16 mouse cellular contexts compared by ENCODE assay signal in genomic region chr17:35779466-35780205, GRCm38 (mm10). TPM values are rescaled to one million over a fixed set of nuclear protein-coding genes. Genes with fewer than 3 reads are reported as not detected.
DNase-seq lines count a peak whose midpoint lies in the region; ATAC-seq and TF ChIP-seq lines count a peak whose summit lies in the region.
"Had no signal": no experiment of that assay in that cellular context is flagged by ENCODE, and none has a peak within 500 bp of the region (broad histone marks: within the 10 kb centered on the region; RNA-seq: fewer than 3 reads in every experiment).

No protein-coding gene starts in this region.

- no peak for DNase-seq in intestine, embryonic 14.5 days (ENCODE audit: low spot score)
- no peak for DNase-seq in embryonic facial prominence, embryonic 14.5 days (ENCODE audit: low spot score)
- no peak for DNase-seq in spleen, postnatal 36 days (ENCODE audit: low spot score in 2 of 2)
- DNase-seq in cerebellum, adult 9-11 months: no peak
- DNase-seq in forebrain, postnatal 0 days: no peak
- DNase-seq: adrenal gland, postnatal 36 days; kidney, adult 8-10 months; midbrain, embryonic 14.5 days had no signal

- H3K4me2 ChIP-seq in intestine, embryonic 14.5 days (ENCODE audit: low read length): no peak overlapping the region
- no peak overlapping the region for H3K4me2 ChIP-seq in intestine, postnatal 0 days (replicated peaks; ENCODE audit: low read depth)
- H3K4me2 ChIP-seq in embryonic facial prominence, embryonic 14.5 days (ENCODE audit: low read depth, low read length): no peak overlapping the region
- H3K4me2 ChIP-seq in lung, embryonic 16.5 days (ENCODE audit: low read depth, low read length): no peak overlapping the region
- H3K4me2 ChIP-seq in stomach, embryonic 15.5 days: no peak overlapping the region
- no peak overlapping the region for H3K4me2 ChIP-seq in forebrain, postnatal 0 days (ENCODE audit: low read depth)
- H3K4me2 ChIP-seq: embryonic facial prominence, embryonic 12.5 days; liver, embryonic 11.5 days had no signal

- 59% methylated on average over 10 of the region's 10 CpGs for WGBS in intestine, embryonic 14.5 days
- WGBS in intestine, postnatal 0 days: 57% methylated on average over 10 of the region's 10 CpGs
- WGBS in embryonic facial prominence, embryonic 14.5 days: 56% methylated on average over 10 of the region's 10 CpGs
- WGBS in lung, embryonic 16.5 days: 33% methylated on average over 10 of the region's 10 CpGs
- WGBS in stomach, embryonic 15.5 days: 46% methylated on average over 10 of the region's 10 CpGs
- WGBS in forebrain, postnatal 0 days: 64% methylated on average over 10 of the region's 10 CpGs

- no peak overlapping the region for H3K9ac ChIP-seq in intestine, embryonic 14.5 days (ENCODE audit: low read length)
- no peak overlapping the region for H3K9ac ChIP-seq in intestine, postnatal 0 days (ENCODE audit: low read depth, low read length)
- H3K9ac ChIP-seq in embryonic facial prominence, embryonic 14.5 days (ENCODE audit: low read depth, low read length): 0 out of 2 replicates have a peak overlapping the region, but pooled peaks have one; percentile 14
- peak overlapping the region; percentile 10; the same call in 1 of the 2 replicates for H3K9ac ChIP-seq in lung, embryonic 16.5 days (ENCODE audit: low read length)
- no peak overlapping the region for H3K9ac ChIP-seq in stomach, embryonic 15.5 days
- no peak overlapping the region for H3K9ac ChIP-seq in forebrain, postnatal 0 days
- H3K9ac ChIP-seq: embryonic facial prominence, embryonic 12.5 days had no signal

- no peak overlapping the region for H3K4me3 ChIP-seq in intestine, embryonic 14.5 days (ENCODE audit: low read depth, low read length)
- H3K4me3 ChIP-seq in intestine, postnatal 0 days (ENCODE audit: low read depth, low read length): no peak overlapping the region
- no peak overlapping the region for H3K4me3 ChIP-seq in embryonic facial prominence, embryonic 14.5 days (ENCODE audit: low read depth, low read length)
- H3K4me3 ChIP-seq in lung, embryonic 16.5 days (ENCODE audit: low read length): no peak overlapping the region
- H3K4me3 ChIP-seq in stomach, embryonic 15.5 days (replicated peaks): no peak overlapping the region
- no peak overlapping the region for H3K4me3 ChIP-seq in forebrain, postnatal 0 days (ENCODE audit: low read depth, low read length)
- H3K4me3 ChIP-seq: embryonic facial prominence, embryonic 12.5 days; hindbrain, embryonic 10.5 days; layer of hippocampus, adult 2 months had no signal

- no peaks in the 10 kb centered on the region for H3K27me3 ChIP-seq in intestine, embryonic 14.5 days (replicated peaks; ENCODE audit: control insufficient read depth, insufficient read depth, low read length)
- no peaks in the 10 kb centered on the region for H3K27me3 ChIP-seq in intestine, postnatal 0 days (replicated peaks; ENCODE audit: control insufficient read depth, insufficient read depth, low read length)
- H3K27me3 ChIP-seq in embryonic facial prominence, embryonic 14.5 days (replicated peaks; ENCODE audit: control insufficient read depth, insufficient read depth, low read length): no peaks in the 10 kb centered on the region
- H3K27me3 ChIP-seq in lung, embryonic 16.5 days (ENCODE audit: control insufficient read depth, insufficient read depth, low read depth, low read length): no peaks in the 10 kb centered on the region
- H3K27me3 ChIP-seq in stomach, embryonic 15.5 days (replicated peaks): no peaks in the 10 kb centered on the region
- H3K27me3 ChIP-seq in forebrain, postnatal 0 days (ENCODE audit: insufficient read depth, low read length): no peaks in the 10 kb centered on the region
- H3K27me3 ChIP-seq: embryonic facial prominence, embryonic 12.5 days had no signal

- no peak for ATAC-seq in intestine, embryonic 14.5 days (replicated peaks; ENCODE audit: low FRiP score, low TSS enrichment, low read depth)
- no peak for ATAC-seq in intestine, postnatal 0 days
- no peak for ATAC-seq in embryonic facial prominence, embryonic 14.5 days (ENCODE audit: low read depth)
- ATAC-seq in lung, embryonic 16.5 days (ENCODE audit: low read depth): peak; percentile 43; the same call in 1 of the 2 replicates
- ATAC-seq in stomach, embryonic 15.5 days (ENCODE audit: insufficient read depth, low FRiP score, low read depth): no peak
- ATAC-seq in forebrain, postnatal 0 days: no peak
- ATAC-seq: forebrain, embryonic 16.5 days had no signal

- H3K9me3 ChIP-seq in intestine, embryonic 14.5 days (ENCODE audit: control insufficient read depth, low read length): no peaks in the 10 kb centered on the region
- H3K9me3 ChIP-seq in intestine, postnatal 0 days (ENCODE audit: control insufficient read depth): no peaks in the 10 kb centered on the region
- H3K9me3 ChIP-seq in embryonic facial prominence, embryonic 14.5 days (ENCODE audit: control insufficient read depth, low read length): no peaks in the 10 kb centered on the region
- no peaks in the 10 kb centered on the region for H3K9me3 ChIP-seq in lung, embryonic 16.5 days (ENCODE audit: control insufficient read depth, low read length)
- no peaks in the 10 kb centered on the region for H3K9me3 ChIP-seq in stomach, embryonic 15.5 days
- no peaks in the 10 kb centered on the region for H3K9me3 ChIP-seq in forebrain, postnatal 0 days (ENCODE audit: low read length)
- H3K9me3 ChIP-seq: embryonic facial prominence, embryonic 12.5 days; hindbrain, embryonic 10.5 days had no signal

- H3K27ac ChIP-seq in intestine, embryonic 14.5 days (ENCODE audit: low read depth): 0 out of 2 replicates have a peak overlapping the region, but pooled peaks have one; percentile 0
- no peak overlapping the region; the same call in 1 of the 2 replicates for H3K27ac ChIP-seq in intestine, postnatal 0 days (ENCODE audit: low read depth, low read length)
- peak overlapping the region; percentile 55; the same call in 1 of the 2 replicates for H3K27ac ChIP-seq in embryonic facial prominence, embryonic 14.5 days (replicated peaks; ENCODE audit: low read depth, low read length)
- H3K27ac ChIP-seq in lung, embryonic 16.5 days (ENCODE audit: low read length): peak overlapping the region; percentile 21
- peak overlapping the region; percentile 55 for H3K27ac ChIP-seq in stomach, embryonic 15.5 days
- no peak overlapping the region for H3K27ac ChIP-seq in forebrain, postnatal 0 days (ENCODE audit: low read depth, low read length)
- H3K27ac ChIP-seq: embryonic facial prominence, embryonic 12.5 days; hindbrain, embryonic 10.5 days; layer of hippocampus, adult 2 months had no signal

- TF ChIP-seq CTCF in intestine, postnatal 0 days (IDR thresholded peaks at IDR 0.05; ENCODE audit: low read depth): no peak
- TF ChIP-seq CTCF in forebrain, postnatal 0 days (IDR thresholded peaks at IDR 0.05; ENCODE audit: low read depth): no peak

- H3K36me3 ChIP-seq in intestine, embryonic 14.5 days (ENCODE audit: control insufficient read depth, insufficient read depth, low read length): no peaks in the 10 kb centered on the region
- no peaks in the 10 kb centered on the region for H3K36me3 ChIP-seq in intestine, postnatal 0 days (ENCODE audit: control insufficient read depth, insufficient read depth)
- H3K36me3 ChIP-seq in embryonic facial prominence, embryonic 14.5 days (ENCODE audit: control insufficient read depth, insufficient read depth, low read length): no peaks in the 10 kb centered on the region
- H3K36me3 ChIP-seq in lung, embryonic 16.5 days (ENCODE audit: control insufficient read depth, insufficient read depth, low read length): no peaks in the 10 kb centered on the region
- H3K36me3 ChIP-seq in stomach, embryonic 15.5 days: no peaks in the 10 kb centered on the region
- no peaks in the 10 kb centered on the region for H3K36me3 ChIP-seq in forebrain, postnatal 0 days (ENCODE audit: insufficient read depth)
- H3K36me3 ChIP-seq: embryonic facial prominence, embryonic 12.5 days; hindbrain, embryonic 10.5 days had no signal

- peaks cover 14% of the 10 kb centered on the region; the same call in 1 of the 2 replicates for H3K4me1 ChIP-seq in intestine, embryonic 14.5 days (replicated peaks; ENCODE audit: control insufficient read depth, insufficient read depth, low read length)
- peaks cover 6% of the 10 kb centered on the region; the same call in 1 of the 2 replicates for H3K4me1 ChIP-seq in intestine, postnatal 0 days (replicated peaks; ENCODE audit: control insufficient read depth, insufficient read depth, low read length)
- H3K4me1 ChIP-seq in embryonic facial prominence, embryonic 14.5 days (ENCODE audit: control insufficient read depth, insufficient read depth, low read length): peaks cover 15% of the 10 kb centered on the region
- peaks cover 28% of the 10 kb centered on the region for H3K4me1 ChIP-seq in lung, embryonic 16.5 days (replicated peaks; ENCODE audit: control insufficient read depth, insufficient read depth, low read length)
- peaks cover 25% of the 10 kb centered on the region for H3K4me1 ChIP-seq in stomach, embryonic 15.5 days
- no peaks in the 10 kb centered on the region for H3K4me1 ChIP-seq in forebrain, postnatal 0 days (ENCODE audit: insufficient read depth)

RNA-seq across cellular contexts. Expression of gene Ier3, which starts 41.8 kb away (rescaled TPM):
- polyA plus RNA-seq in intestine, embryonic 14.5 days (2014; fragmentation: Nextera tagmentation; extraction: Ambion mirVana): 4.4 and 5.1 TPM in 2 replicates
- polyA plus RNA-seq in intestine, postnatal 0 days (2015; fragmentation: Nextera tagmentation; extraction: Ambion mirVana): 34.6 and 36.9 TPM in 2 replicates
- polyA plus RNA-seq in embryonic facial prominence, embryonic 14.5 days (2014; fragmentation: Nextera tagmentation; extraction: Ambion mirVana): 10.1 and 10.3 TPM in 2 replicates
- polyA plus RNA-seq in lung, embryonic 16.5 days (2015; fragmentation: Nextera tagmentation; extraction: Ambion mirVana): 21.9 and 31.7 TPM in 2 replicates
- polyA plus RNA-seq in stomach, embryonic 15.5 days (2015; fragmentation: Nextera tagmentation; extraction: Ambion mirVana): 14.5 and 16.7 TPM in 2 replicates
- 8.9 and 9.0 TPM in 2 replicates for total RNA-seq in forebrain, postnatal 0 days (2014; rRNA removed)
- polyA plus RNA-seq in forebrain, postnatal 0 days (2015; fragmentation: Nextera tagmentation; extraction: Ambion mirVana): 13.0 and 13.1 TPM in 2 replicates

RNA-seq across cellular contexts. Expression of gene Flot1, which starts 43.4 kb away (rescaled TPM):
- 42.5 and 48.5 TPM in 2 replicates for polyA plus RNA-seq in intestine, embryonic 14.5 days (2014; fragmentation: Nextera tagmentation; extraction: Ambion mirVana)
- polyA plus RNA-seq in intestine, postnatal 0 days (2015; fragmentation: Nextera tagmentation; extraction: Ambion mirVana): 56.4 and 57.8 TPM in 2 replicates
- polyA plus RNA-seq in embryonic facial prominence, embryonic 14.5 days (2014; fragmentation: Nextera tagmentation; extraction: Ambion mirVana): 49.0 and 49.5 TPM in 2 replicates
- 57.8 and 65.1 TPM in 2 replicates for polyA plus RNA-seq in lung, embryonic 16.5 days (2015; fragmentation: Nextera tagmentation; extraction: Ambion mirVana)
- polyA plus RNA-seq in stomach, embryonic 15.5 days (2015; fragmentation: Nextera tagmentation; extraction: Ambion mirVana): 45.3 and 46.0 TPM in 2 replicates
- total RNA-seq in forebrain, postnatal 0 days (2014; rRNA removed): 90.4 and 103 TPM in 2 replicates
- polyA plus RNA-seq in forebrain, postnatal 0 days (2015; fragmentation: Nextera tagmentation; extraction: Ambion mirVana): 104 and 113 TPM in 2 replicates

RNA-seq across cellular contexts. Expression of gene Tubb5, which starts 58.5 kb away (rescaled TPM):
- polyA plus RNA-seq in intestine, embryonic 14.5 days (2014; fragmentation: Nextera tagmentation; extraction: Ambion mirVana): 923 and 1,006 TPM in 2 replicates
- 233 and 240 TPM in 2 replicates for polyA plus RNA-seq in intestine, postnatal 0 days (2015; fragmentation: Nextera tagmentation; extraction: Ambion mirVana)
- polyA plus RNA-seq in embryonic facial prominence, embryonic 14.5 days (2014; fragmentation: Nextera tagmentation; extraction: Ambion mirVana): 736 and 832 TPM in 2 replicates
- 877 and 940 TPM in 2 replicates for polyA plus RNA-seq in lung, embryonic 16.5 days (2015; fragmentation: Nextera tagmentation; extraction: Ambion mirVana)
- 762 and 772 TPM in 2 replicates for polyA plus RNA-seq in stomach, embryonic 15.5 days (2015; fragmentation: Nextera tagmentation; extraction: Ambion mirVana)
- 3,707 and 3,724 TPM in 2 replicates for total RNA-seq in forebrain, postnatal 0 days (2014; rRNA removed)
- polyA plus RNA-seq in forebrain, postnatal 0 days (2015; fragmentation: Nextera tagmentation; extraction: Ambion mirVana): 2,151 and 2,226 TPM in 2 replicates

Comparison
In these comparisons a context has a peak if more than half of its experiments do, and no peak if none do; other contexts are left out.
1. H3K27ac ChIP-seq: peak in intestine, embryonic 14.5 days (single experiment), embryonic facial prominence, embryonic 14.5 days (single experiment), lung, embryonic 16.5 days (single experiment) and stomach, embryonic 15.5 days (single experiment); none in intestine, postnatal 0 days (single experiment) and forebrain, postnatal 0 days (single experiment).
2. H3K9ac ChIP-seq: peak in embryonic facial prominence, embryonic 14.5 days (single experiment) and lung, embryonic 16.5 days (single experiment); none in intestine, embryonic 14.5 days (single experiment), intestine, postnatal 0 days (single experiment), stomach, embryonic 15.5 days (single experiment) and forebrain, postnatal 0 days (single experiment).